Mouse (Mus musculus) lung, postnatal 0 days (tissue): ENCODE data around the gene Nfatc3. TPM values are rescaled to one million over a fixed set of nuclear protein-coding genes. Genes with fewer than 3 reads are reported as not detected.

Experiments used
- ATAC-seq: fragments of 200-750 bp; cut with Nextera tagmentation; 2 replicates; pipeline ENCODE4 v1.8.0; 2017; ENCODE audit warnings: moderate library complexity
- DNase-seq: peaks from one replicate; pipeline ENCODE4 v3.0.0-alpha.2; 2016; ENCODE audit warnings: low spot score
- H3K27ac ChIP-seq: fragments of 300-500 bp; sonication (generic); 2 replicates; pipeline ENCODE4 v1.5.1; 2014; ENCODE audit warnings: antibody characterized with exemption, mild to moderate bottlenecking, low read length, mixed read lengths
- H3K27me3 ChIP-seq: fragments of 300-500 bp; sonication (generic); replicated peaks from 2 replicates; pipeline ENCODE4 v1.6.1; 2014; ENCODE audit warnings: low read length, mixed read lengths; ENCODE audit not compliant: insufficient read depth
- H3K36me3 ChIP-seq: fragments of 300-500 bp; sonication (generic); 2 replicates; pipeline ENCODE4 v1.6.1; 2014; ENCODE audit warnings: low read length, mixed read lengths; ENCODE audit not compliant: insufficient read depth
- H3K4me1 ChIP-seq: fragments of 300-500 bp; sonication (generic); 2 replicates; pipeline ENCODE4 v1.6.1; 2014; ENCODE audit warnings: antibody characterized with exemption, low read depth, low read length, mixed read lengths; ENCODE audit not compliant: insufficient read depth
- H3K4me2 ChIP-seq: fragments of 300-500 bp; sonication (generic); replicated peaks from 2 replicates; pipeline ENCODE4 v1.6.1; 2014; ENCODE audit warnings: low read depth, mild to moderate bottlenecking, low read length, moderate library complexity, mixed read lengths
- H3K4me3 ChIP-seq: fragments of 300-500 bp; sonication (generic); 2 replicates; pipeline ENCODE4 v1.5.1; 2014; ENCODE audit warnings: low read depth, low read length
- H3K9ac ChIP-seq: fragments of 300-500 bp; sonication (generic); replicated peaks from 2 replicates; pipeline ENCODE4 v1.6.1; 2014; ENCODE audit warnings: low read depth, mild to moderate bottlenecking
- H3K9me3 ChIP-seq: fragments of 300-500 bp; sonication (generic); 2 replicates; pipeline ENCODE4 v1.6.1; 2016; ENCODE audit warnings: low read length, mixed read lengths
- CTCF ChIP-seq: IDR thresholded peaks from 2 replicates; pipeline ENCODE4 v1.5.1; 2016; ENCODE audit warnings: antibody characterized with exemption, mild to moderate bottlenecking
- EP300 ChIP-seq: IDR thresholded peaks from 2 replicates; pipeline ENCODE4 v1.6.1; 2016; ENCODE audit warnings: antibody characterized with exemption, mild to moderate bottlenecking, control low read depth
- WGBS: fragments of 180-500 bp; shearing (Covaris S2); extraction: QIAGEN DNeasy Blood & Tissue Kit; methylation state at CpG from one replicate; pipeline ENCODE4 v1.1.7; 2014; 5-methylcytosine and 5-hydroxymethylcytosine counted together
- polyA plus RNA-seq: library from polyadenylated mRNA; unstranded; fragments of >200 nt; fragmentation: Nextera tagmentation; extraction: Ambion mirVana; gene quantifications from 2 replicates; pipeline ENCODE4 v1.2.1, GENCODE M21; 2015

The Nfatc3 gene
- polyA plus RNA-seq, 1 experiment from 2014 or later, result 3.4 TPM

DNA sequence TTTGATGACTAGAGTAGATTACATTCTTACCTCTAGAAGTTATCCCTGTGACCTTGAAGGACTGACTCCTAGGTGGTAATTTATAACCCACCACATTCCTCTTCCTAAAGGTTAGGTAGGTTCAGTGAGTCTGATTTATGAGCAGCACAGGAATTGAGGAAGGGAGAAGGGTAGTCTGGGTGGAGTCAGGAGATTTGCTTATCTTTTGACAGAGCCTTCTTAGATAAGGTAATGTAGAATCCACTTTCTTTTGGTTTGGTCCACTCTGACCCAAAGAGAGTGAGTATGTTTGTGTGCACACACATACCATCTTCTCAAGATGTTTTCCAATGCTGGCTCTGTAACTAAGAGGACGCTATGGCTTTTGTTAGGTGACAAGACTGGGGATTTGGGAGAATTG, 119.0 kb downstream of the Nfatc3 start:
- ATAC-seq (no peak), DNase-seq (no peak)
- no peak overlapping the region for H3K27ac ChIP-seq
- no peak overlapping the region for H3K4me2 ChIP-seq
- peaks cover 9% of the 10 kb centered on the region; the same call in 1 of the 2 replicates for H3K4me1 ChIP-seq
- no peak overlapping the region for H3K4me3 ChIP-seq
- no peaks in the 10 kb centered on the region for H3K27me3 ChIP-seq
- WGBS, result 41% methylated on average over 1 of the region's 1 CpGs
- no peak for TF ChIP-seq CTCF
- no peak for TF ChIP-seq EP300
- no peaks in the 10 kb centered on the region for H3K9me3 ChIP-seq
- H3K36me3 ChIP-seq, result no peaks in the 10 kb centered on the region
- H3K9ac ChIP-seq, result no peak overlapping the region

DNA sequence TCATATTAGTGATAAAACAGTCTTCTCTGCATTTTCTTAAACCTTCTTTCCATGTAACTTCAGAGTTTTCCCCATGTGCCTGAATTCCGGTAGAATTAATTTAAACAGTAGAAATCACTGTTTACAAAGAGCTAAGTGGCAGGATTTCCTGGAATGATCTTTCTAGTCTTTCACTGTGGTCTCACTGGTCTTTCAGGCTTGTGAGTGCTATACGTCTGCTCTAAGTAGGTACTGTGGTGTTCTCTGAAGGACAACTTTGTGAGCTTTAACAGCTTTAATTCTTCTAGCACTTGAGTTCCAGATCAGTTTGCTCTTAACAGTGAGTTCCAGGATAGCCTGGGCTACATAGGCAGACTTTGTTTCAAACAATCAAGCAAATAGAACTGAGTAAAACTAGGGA, 119.8 kb downstream of the Nfatc3 start:
- H3K9me3 ChIP-seq, result no peaks in the 10 kb centered on the region
- DNase-seq, result peak; percentile 59
- WGBS, result 9% methylated on average over 2 of the region's 2 CpGs
- H3K4me2 ChIP-seq, result no peak overlapping the region
- no peaks in the 10 kb centered on the region for H3K27me3 ChIP-seq
- H3K36me3 ChIP-seq, result no peaks in the 10 kb centered on the region
- H3K9ac ChIP-seq, result no peak overlapping the region
- H3K4me1 ChIP-seq, result peaks cover 9% of the 10 kb centered on the region; the same call in 1 of the 2 replicates
- TF ChIP-seq CTCF (no peak), EP300 (0 out of 2 replicates have a peak, but pooled peaks have one; percentile 20)
- H3K27ac ChIP-seq, result 0 out of 2 replicates have a peak overlapping the region, but pooled peaks have one; percentile 40
- ATAC-seq, result 0 out of 2 replicates have a peak, but pooled peaks have one; percentile 41
- H3K4me3 ChIP-seq, result no peak overlapping the region

Other genes starting within 250 kb of the Nfatc3 start
- 10.5 and 10.9 TPM in 2 replicates for gene Ranbp10, start 231.5 kb upstream of the Nfatc3 start, polyA plus RNA-seq
- gene Tsnaxip1, start 231.1 kb upstream of the Nfatc3 start, polyA plus RNA-seq, result 2.9 and 3.7 TPM in 2 replicates
- 14.3 and 15.9 TPM in 2 replicates for gene Cenpt, start 205.6 kb upstream of the Nfatc3 start, polyA plus RNA-seq
- gene Thap11, start 203.7 kb upstream of the Nfatc3 start, polyA plus RNA-seq, result 46.3 and 50.1 TPM in 2 replicates
- gene Nutf2, start 198.3 kb upstream of the Nfatc3 start, polyA plus RNA-seq, result 82.3 and 97.4 TPM in 2 replicates
- gene Edc4, start 178.0 kb upstream of the Nfatc3 start, polyA plus RNA-seq, result 17.4 and 19.8 TPM in 2 replicates
- gene Nrn1l, start 165.3 kb upstream of the Nfatc3 start, polyA plus RNA-seq, result 0.27 and 0.48 TPM in 2 replicates
- 19.0 and 21.5 TPM in 2 replicates for gene Pskh1, start 158.4 kb upstream of the Nfatc3 start, polyA plus RNA-seq
- gene Ctrl, start 125.0 kb upstream of the Nfatc3 start, polyA plus RNA-seq, result 0.42 and 0.54 TPM in 2 replicates
- gene Psmb10, start 120.4 kb upstream of the Nfatc3 start, polyA plus RNA-seq, result 75.9 and 77.2 TPM in 2 replicates
- 0.63 and 0.74 TPM in 2 replicates for gene Lcat, start 115.5 kb upstream of the Nfatc3 start, polyA plus RNA-seq
- 29.2 and 33.9 TPM in 2 replicates for gene Slc12a4, start 92.7 kb upstream of the Nfatc3 start, polyA plus RNA-seq
- 0.13 TPM in 1 of 2 replicates, not detected in the other for gene Dpep3, start 79.4 kb upstream of the Nfatc3 start, polyA plus RNA-seq
- gene Dus2, start 67.5 kb upstream of the Nfatc3 start, polyA plus RNA-seq, result 7.4 and 8.8 TPM in 2 replicates
- gene Dpep2nb, start 52.9 kb upstream of the Nfatc3 start, polyA plus RNA-seq, result 0.12 TPM in 1 of 2 replicates, not detected in the other
- gene Ddx28, start 47.0 kb upstream of the Nfatc3 start, polyA plus RNA-seq, result 10.5 and 11.4 TPM in 2 replicates
- 38.4 and 38.6 TPM in 2 replicates for gene Esrp2, start 78.1 kb downstream of the Nfatc3 start, polyA plus RNA-seq
- gene Pla2g15, start 91.6 kb downstream of the Nfatc3 start, polyA plus RNA-seq, result 10.6 and 10.8 TPM in 2 replicates
- 38.9 and 39.7 TPM in 2 replicates for gene Slc7a6, start 110.0 kb downstream of the Nfatc3 start, polyA plus RNA-seq
- 19.0 and 22.6 TPM in 2 replicates for gene Slc7a6os, start 152.1 kb downstream of the Nfatc3 start, polyA plus RNA-seq
- 19.4 and 19.5 TPM in 2 replicates for gene Prmt7, start 152.1 kb downstream of the Nfatc3 start, polyA plus RNA-seq